Mouse (Mus musculus) cerebellum, adult 9-11 months (tissue): ENCODE data around the gene Pidd1.
A peak's percentile ranks its signal among the peaks of the same experiment; 100 is the strongest.

ENCODE experiments used
- DNase-seq: peaks from one replicate; pipeline ENCODE4 v3.0.0; 2022

The Pidd1 gene

GRCm38 (mm10) chr7:141443828-141444237 lies at the start of gene Pidd1:
Gene Pidd1, minus strand, starts transcription at chr7:141444025.
- peak; percentile 47 for DNase-seq

GRCm38 (mm10) chr7:141492738-141493137 lies 48.9 kb upstream of the Pidd1 start:
- DNase-seq: peak; percentile 82

- no peak for DNase-seq
These were observed 47.3 kb upstream of the Pidd1 start for GRCm38 (mm10) chr7:141491151-141491550.

GRCm38 (mm10) chr7:141487141-141487540 lies 43.3 kb upstream of the Pidd1 start:
- DNase-seq: peak; percentile 61

GRCm38 (mm10) chr7:141486239-141486638 lies 42.4 kb upstream of the Pidd1 start:
- peak; percentile 66 for DNase-seq

GRCm38 (mm10) chr7:141485606-141486005 lies 41.8 kb upstream of the Pidd1 start:
- DNase-seq: peak; percentile 98

GRCm38 (mm10) chr7:141485186-141485585 lies 41.4 kb upstream of the Pidd1 start:
- no peak for DNase-seq

GRCm38 (mm10) chr7:141484186-141485120 lies 40.6 kb upstream of the Pidd1 start:
- DNase-seq: peak; percentile 79

- DNase-seq: peak; percentile 69
These were observed 39.4 kb upstream of the Pidd1 start for GRCm38 (mm10) chr7:141483114-141483653.

- peak; percentile 78 for DNase-seq
These were observed 38.8 kb upstream of the Pidd1 start for GRCm38 (mm10) chr7:141482531-141483024.

GRCm38 (mm10) chr7:141481498-141482401 lies 37.9 kb upstream of the Pidd1 start:
- peak; percentile 85 for DNase-seq

GRCm38 (mm10) chr7:141480842-141481497 lies 37.1 kb upstream of the Pidd1 start:
- peak; percentile 90 for DNase-seq

GRCm38 (mm10) chr7:141478270-141478748 lies 34.5 kb upstream of the Pidd1 start:
- DNase-seq: no peak

GRCm38 (mm10) chr7:141477578-141478269 lies 33.9 kb upstream of the Pidd1 start:
- peak; percentile 54 for DNase-seq

GRCm38 (mm10) chr7:141476981-141477370 lies 33.2 kb upstream of the Pidd1 start:
- DNase-seq: peak; percentile 58

GRCm38 (mm10) chr7:141476226-141476980 lies 32.6 kb upstream of the Pidd1 start:
- DNase-seq: peak; percentile 81

- DNase-seq: no peak
These were observed 32.0 kb upstream of the Pidd1 start for GRCm38 (mm10) chr7:141475805-141476158.

- DNase-seq: peak; percentile 87
These were observed 31.4 kb upstream of the Pidd1 start, which contains the start of the genes Polr2l and Tspan4 for GRCm38 (mm10) chr7:141475011-141475804. Gene Polr2l, minus strand, starts transcription at chr7:141475132. Gene Tspan4, plus strand, starts transcription at chr7:141475240.

GRCm38 (mm10) chr7:141474160-141474559 lies 30.3 kb upstream of the Pidd1 start:
- DNase-seq: no peak

- DNase-seq: no peak
These were observed 28.9 kb upstream of the Pidd1 start for GRCm38 (mm10) chr7:141472763-141473162.
